Mouse (Mus musculus) liver, postnatal 0 days (tissue): ENCODE measurements around the gene D2hgdh.
"Not testable (repeated sequence)": the region's sequence is repeated elsewhere in the genome, so short reads cannot be mapped to it uniquely, and the experiment has no call there.

Source experiments
- CTCF ChIP-seq: sonication (generic); IDR thresholded peaks from 2 replicates; pipeline ENCODE4 v1.5.1; 2016; ENCODE audit warnings: antibody characterized with exemption, low read depth
- EP300 ChIP-seq: IDR thresholded peaks from 2 replicates; pipeline ENCODE4 v1.6.1; 2016; ENCODE audit warnings: antibody characterized with exemption, low read depth, mild to moderate bottlenecking

GRCm38 (mm10) chr1:93871594-93872105 is 46.9 kb downstream of the D2hgdh start:
- not testable (repeated sequence) for TF ChIP-seq CTCF, EP300
